Mouse (Mus musculus) lung, postnatal 0 days (tissue): Measurements from ENCODE around the gene Rpl41.
"Not testable (repeated sequence)": the region's sequence is repeated elsewhere in the genome, so short reads cannot be mapped to it uniquely, and the experiment has no call there.

Experiments
- CTCF ChIP-seq: IDR thresholded peaks from 2 replicates; pipeline ENCODE4 v1.5.1; 2016; ENCODE audit warnings: antibody characterized with exemption, mild to moderate bottlenecking
- EP300 ChIP-seq: IDR thresholded peaks from 2 replicates; pipeline ENCODE4 v1.6.1; 2016; ENCODE audit warnings: antibody characterized with exemption, mild to moderate bottlenecking, control low read depth

DNA sequence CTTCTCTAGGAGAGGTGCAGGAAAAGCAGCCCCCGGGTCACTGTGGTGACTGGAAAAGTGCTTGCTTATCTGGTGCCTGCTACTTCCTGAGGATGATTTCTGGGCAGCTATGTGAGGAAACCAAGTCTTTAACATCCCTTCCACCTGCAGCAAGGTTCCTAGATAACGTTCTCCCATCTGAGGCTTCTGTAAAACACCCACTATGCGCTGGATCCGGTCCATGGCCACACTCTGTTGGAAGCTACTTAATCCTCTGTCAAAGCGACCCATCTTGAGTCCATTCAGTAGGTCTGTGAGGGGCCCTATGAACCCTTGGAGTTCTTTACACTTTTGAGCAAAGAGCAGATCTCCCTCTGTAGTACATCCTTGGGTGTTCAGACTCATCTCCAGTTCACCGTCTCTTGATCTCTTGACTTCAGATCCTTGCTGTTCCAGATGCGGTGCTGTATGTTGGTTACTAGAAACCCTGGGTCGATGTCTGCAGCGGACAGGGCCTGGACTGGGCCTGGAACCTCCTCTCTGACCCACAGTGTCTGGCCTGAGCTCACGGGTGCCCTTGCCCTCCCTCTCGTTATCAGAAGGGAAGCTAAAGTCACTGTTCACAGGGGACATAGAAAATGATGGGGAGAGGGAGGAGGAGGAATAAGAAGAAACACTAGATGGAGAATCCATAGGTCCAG is 1.2 kb upstream of the Rpl41 start:
- TF ChIP-seq CTCF, EP300: not testable (repeated sequence)
